Mouse (Mus musculus): ENCODE results near the gene Rbm6.

Gene Rbm6

DNA sequence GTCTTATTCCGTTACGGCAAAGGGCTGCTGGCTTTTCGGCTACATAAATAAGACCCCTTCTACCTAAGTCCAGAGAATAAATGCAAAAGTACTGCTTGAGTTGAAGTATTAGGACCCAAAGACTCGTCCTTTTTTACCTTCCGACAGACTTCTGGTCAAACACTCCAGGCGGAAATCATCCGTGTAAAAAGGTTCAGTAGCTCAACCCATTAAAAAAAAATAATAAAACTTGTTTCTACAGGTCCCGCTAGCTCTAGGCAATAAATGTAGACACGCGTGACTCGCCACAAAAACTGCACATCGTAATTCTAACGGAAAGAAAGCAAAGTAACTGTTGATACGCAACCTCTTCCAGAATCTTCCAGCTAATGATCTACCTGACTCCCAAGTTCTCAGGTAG is at the start of gene Rbm6:
Rbm6 (minus strand) TSS at position 101 of the 400 bp plus-strand sequence.
- Histone ChIP-seq H3K4me1 (replicated peaks; ENCODE audit: low read depth, low read length) (peaks cover 23% of the 10 kb centered on the region), H3K9me3 (ENCODE audit: low read length) (no peaks in the 10 kb centered on the region), H3K36me3 (ENCODE audit: insufficient read depth, low read length) (peaks cover 9% of the 10 kb centered on the region; the same call in 1 of the 2 replicates), H3K27me3 (ENCODE audit: insufficient read depth, low read length) (peaks cover 8% of the 10 kb centered on the region; the same call in 1 of the 2 replicates), H3K4me3 (replicated peaks; ENCODE audit: low read length) (peak within 1 kb of the TSS; percentile 97)
- no peak for TF ChIP-seq CTCF (conservative IDR thresholded peaks at IDR 0.05; ENCODE audit: low read length)
- TF ChIP-seq NANOG (IDR thresholded peaks at IDR 0.05; ENCODE audit: borderline replicate concordance, low read length), result no peak
- TF ChIP-seq POU5F1 (IDR thresholded peaks at IDR 0.05; ENCODE audit: borderline replicate concordance, low read length), result no peak

- H3K4me1 ChIP-seq (replicated peaks; ENCODE audit: low read depth, low read length), result peaks cover 44% of the 10 kb centered on the region
- H3K27me3 ChIP-seq (ENCODE audit: insufficient read depth, low read length), result peaks cover 42% of the 10 kb centered on the region
- TF ChIP-seq POU5F1 (IDR thresholded peaks at IDR 0.05; ENCODE audit: borderline replicate concordance, low read length), result no peak
- TF ChIP-seq CTCF (conservative IDR thresholded peaks at IDR 0.05; ENCODE audit: low read length), result no peak
- TF ChIP-seq NANOG (IDR thresholded peaks at IDR 0.05; ENCODE audit: borderline replicate concordance, low read length), result no peak
- no peaks in the 10 kb centered on the region for H3K9me3 ChIP-seq (ENCODE audit: low read length)
- H3K36me3 ChIP-seq (ENCODE audit: insufficient read depth, low read length), result no peaks in the 10 kb centered on the region
- H3K4me3 ChIP-seq (replicated peaks; ENCODE audit: low read length), result no peak overlapping the region
Observed at GRCm38 (mm10) chr9:107919441-107919840, 46.4 kb upstream of the Rbm6 start.

GRCm38 (mm10) chr9:107918884-107919283 is 45.8 kb upstream of the Rbm6 start:
- H3K27me3 ChIP-seq (ENCODE audit: insufficient read depth, low read length), result peaks cover 45% of the 10 kb centered on the region
- no peak overlapping the region for H3K4me3 ChIP-seq (replicated peaks; ENCODE audit: low read length)
- no peaks in the 10 kb centered on the region for H3K9me3 ChIP-seq (ENCODE audit: low read length)
- H3K4me1 ChIP-seq (replicated peaks; ENCODE audit: low read depth, low read length), result peaks cover 38% of the 10 kb centered on the region
- no peak for TF ChIP-seq NANOG (IDR thresholded peaks at IDR 0.05; ENCODE audit: borderline replicate concordance, low read length)
- TF ChIP-seq CTCF (conservative IDR thresholded peaks at IDR 0.05; ENCODE audit: low read length), result no peak
- TF ChIP-seq POU5F1 (IDR thresholded peaks at IDR 0.05; ENCODE audit: borderline replicate concordance, low read length), result no peak
- no peaks in the 10 kb centered on the region for H3K36me3 ChIP-seq (ENCODE audit: insufficient read depth, low read length)

DNA sequence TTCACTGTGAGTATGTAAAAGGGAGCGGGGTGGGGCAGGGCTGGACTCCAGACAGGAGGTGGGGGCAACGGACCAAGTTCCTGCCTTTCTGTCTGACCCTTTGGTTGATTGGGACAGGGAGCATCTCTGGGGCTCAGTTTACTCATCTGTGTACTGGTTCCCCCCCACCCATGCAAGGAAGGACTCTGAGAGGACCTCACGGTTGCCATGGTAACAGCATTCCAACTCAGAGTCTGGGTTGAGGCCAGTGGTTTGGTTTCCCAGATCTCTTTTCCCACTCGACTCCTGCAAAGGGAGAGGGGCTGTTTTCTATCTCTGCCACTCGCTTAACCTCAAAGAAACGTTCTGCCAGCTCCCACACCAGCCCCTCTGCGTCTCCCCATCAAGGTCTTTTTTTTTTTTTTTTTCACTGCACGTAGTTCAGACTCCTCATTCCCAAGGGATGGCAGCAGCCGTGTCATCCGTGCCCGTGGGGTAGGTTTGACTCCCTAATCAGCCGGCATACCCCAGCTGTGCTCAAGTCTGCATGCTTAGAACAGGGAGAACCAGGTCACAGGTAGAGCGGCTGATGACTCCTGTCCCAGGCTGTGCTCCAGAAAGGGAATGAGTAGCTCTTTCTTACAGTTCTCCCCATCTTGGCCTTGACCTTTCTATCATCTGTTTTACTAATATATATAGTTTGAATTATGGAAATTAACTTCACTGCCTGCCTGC is 45.0 kb upstream of the Rbm6 start:
- Histone ChIP-seq H3K27me3 (ENCODE audit: insufficient read depth, low read length) (peaks cover 46% of the 10 kb centered on the region), H3K9me3 (ENCODE audit: low read length) (no peaks in the 10 kb centered on the region), H3K4me1 (replicated peaks; ENCODE audit: low read depth, low read length) (peaks cover 30% of the 10 kb centered on the region), H3K36me3 (ENCODE audit: insufficient read depth, low read length) (no peaks in the 10 kb centered on the region), H3K4me3 (replicated peaks; ENCODE audit: low read length) (no peak overlapping the region)
- TF ChIP-seq POU5F1 (IDR thresholded peaks at IDR 0.05; ENCODE audit: borderline replicate concordance, low read length), result no peak
- TF ChIP-seq CTCF (conservative IDR thresholded peaks at IDR 0.05; ENCODE audit: low read length), result no peak
- no peak for TF ChIP-seq NANOG (IDR thresholded peaks at IDR 0.05; ENCODE audit: borderline replicate concordance, low read length)

GRCm38 (mm10) chr9:107914764-107915420 is 41.9 kb upstream of the Rbm6 start:
- no peaks in the 10 kb centered on the region for H3K36me3 ChIP-seq (ENCODE audit: insufficient read depth, low read length)
- no peaks in the 10 kb centered on the region for H3K9me3 ChIP-seq (ENCODE audit: low read length)
- TF ChIP-seq NANOG (IDR thresholded peaks at IDR 0.05; ENCODE audit: borderline replicate concordance, low read length), result no peak
- TF ChIP-seq POU5F1 (IDR thresholded peaks at IDR 0.05; ENCODE audit: borderline replicate concordance, low read length), result no peak
- TF ChIP-seq CTCF (conservative IDR thresholded peaks at IDR 0.05; ENCODE audit: low read length), result no peak
- no peak overlapping the region for H3K4me3 ChIP-seq (replicated peaks; ENCODE audit: low read length)
- peaks cover 25% of the 10 kb centered on the region for H3K4me1 ChIP-seq (replicated peaks; ENCODE audit: low read depth, low read length)
- peaks cover 47% of the 10 kb centered on the region for H3K27me3 ChIP-seq (ENCODE audit: insufficient read depth, low read length)

DNA sequence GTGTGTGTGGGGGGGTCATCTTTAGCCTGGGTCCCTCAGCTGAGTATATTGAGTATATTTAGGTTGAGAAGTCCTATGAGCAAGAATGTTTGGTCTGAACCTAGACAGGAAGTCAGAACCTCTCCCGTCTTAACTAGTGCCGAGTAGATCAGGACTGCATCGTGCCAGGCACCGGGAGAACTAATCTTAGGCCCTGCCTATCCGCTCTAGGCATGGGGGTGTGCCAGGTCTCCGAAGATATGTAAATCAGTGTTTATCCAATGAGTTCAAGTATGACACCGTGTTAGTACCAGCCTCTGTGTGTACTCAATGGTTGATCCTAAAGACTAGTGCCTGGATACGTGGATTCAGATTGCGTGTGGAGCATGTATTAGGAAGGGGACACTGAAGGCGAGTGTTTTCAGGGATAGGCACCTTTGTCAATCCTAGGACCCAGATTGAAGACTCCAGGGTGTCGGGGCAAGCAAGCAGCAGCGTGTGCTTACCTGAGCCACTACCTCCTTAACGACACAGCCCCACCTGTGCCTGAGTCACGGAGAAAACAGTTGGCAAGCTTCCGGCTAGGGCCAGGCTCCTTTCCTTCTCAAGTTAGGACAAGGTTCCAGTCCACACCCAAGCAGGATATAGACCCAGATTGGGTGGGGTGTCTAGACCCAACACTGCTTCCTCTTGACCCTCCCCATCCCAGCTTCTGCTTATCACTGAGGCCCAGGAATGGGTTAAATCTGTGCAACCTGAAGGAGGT is 37.2 kb upstream of the Rbm6 start:
- H3K36me3 ChIP-seq (ENCODE audit: insufficient read depth, low read length), result no peaks in the 10 kb centered on the region
- H3K4me3 ChIP-seq (replicated peaks; ENCODE audit: low read length), result no peak overlapping the region
- H3K9me3 ChIP-seq (ENCODE audit: low read length), result no peaks in the 10 kb centered on the region
- peaks cover 59% of the 10 kb centered on the region for H3K27me3 ChIP-seq (ENCODE audit: insufficient read depth, low read length)
- TF ChIP-seq NANOG (IDR thresholded peaks at IDR 0.05; ENCODE audit: borderline replicate concordance, low read length), result no peak
- no peak for TF ChIP-seq POU5F1 (IDR thresholded peaks at IDR 0.05; ENCODE audit: borderline replicate concordance, low read length)
- TF ChIP-seq CTCF (conservative IDR thresholded peaks at IDR 0.05; ENCODE audit: low read length), result no peak
- H3K4me1 ChIP-seq (replicated peaks; ENCODE audit: low read depth, low read length), result peaks cover 34% of the 10 kb centered on the region

- H3K4me1 ChIP-seq (replicated peaks; ENCODE audit: low read depth, low read length), result peaks cover 34% of the 10 kb centered on the region
- TF ChIP-seq NANOG (IDR thresholded peaks at IDR 0.05; ENCODE audit: borderline replicate concordance, low read length), result no peak
- TF ChIP-seq CTCF (conservative IDR thresholded peaks at IDR 0.05; ENCODE audit: low read length), result no peak
- TF ChIP-seq POU5F1 (IDR thresholded peaks at IDR 0.05; ENCODE audit: borderline replicate concordance, low read length), result no peak
- no peaks in the 10 kb centered on the region for H3K9me3 ChIP-seq (ENCODE audit: low read length)
- no peaks in the 10 kb centered on the region for H3K36me3 ChIP-seq (ENCODE audit: insufficient read depth, low read length)
- H3K27me3 ChIP-seq (ENCODE audit: insufficient read depth, low read length), result peaks cover 49% of the 10 kb centered on the region
- no peak overlapping the region for H3K4me3 ChIP-seq (replicated peaks; ENCODE audit: low read length)
Observed at GRCm38 (mm10) chr9:107908410-107909158, 35.5 kb upstream of the Rbm6 start.

- H3K4me3 ChIP-seq (replicated peaks; ENCODE audit: low read length), result peak overlapping the region; percentile 77; the same call in 1 of the 2 replicates
- H3K36me3 ChIP-seq (ENCODE audit: insufficient read depth, low read length), result no peaks in the 10 kb centered on the region
Observed at GRCm38 (mm10) chr9:107907801-107908120, 34.7 kb upstream of the Rbm6 start.

More at GRCm38 (mm10) chr9:107907801-107908120, 34.7 kb upstream of the Rbm6 start:
- no peak for TF ChIP-seq NANOG (IDR thresholded peaks at IDR 0.05; ENCODE audit: borderline replicate concordance, low read length)
- TF ChIP-seq POU5F1 (IDR thresholded peaks at IDR 0.05; ENCODE audit: borderline replicate concordance, low read length), result no peak
- Histone ChIP-seq H3K4me1 (replicated peaks; ENCODE audit: low read depth, low read length) (peaks cover 34% of the 10 kb centered on the region), H3K27me3 (ENCODE audit: insufficient read depth, low read length) (peaks cover 47% of the 10 kb centered on the region), H3K9me3 (ENCODE audit: low read length) (no peaks in the 10 kb centered on the region)

Data from E14TG2a.4 (cell line).